Mouse (Mus musculus): Measurements from ENCODE around the gene Xbp1.
"Not testable (repeated sequence)": the region's sequence is repeated elsewhere in the genome, so short reads cannot be mapped to it uniquely, and the experiment has no call there.

Xbp1 gene

GRCm38 (mm10) chr11:5528841-5529240 is 8.4 kb downstream of the Xbp1 start:
- DNase-seq (ENCODE audit: low spot score in 2 of 2): no peak

GRCm38 (mm10) chr11:5530172-5530571 is 9.7 kb downstream of the Xbp1 start:
- DNase-seq (ENCODE audit: low spot score in 2 of 2): no peak

GRCm38 (mm10) chr11:5530717-5531116 is 10.3 kb downstream of the Xbp1 start:
- DNase-seq (ENCODE audit: low spot score in 2 of 2): no peak

- DNase-seq (ENCODE audit: low spot score in 2 of 2): no peak
These were observed 12.6 kb downstream of the Xbp1 start for GRCm38 (mm10) chr11:5533108-5533507.

GRCm38 (mm10) chr11:5537454-5537853 is 17.0 kb downstream of the Xbp1 start:
- DNase-seq (ENCODE audit: low spot score in 2 of 2): not testable (repeated sequence)

- no peak for DNase-seq (ENCODE audit: low spot score in 2 of 2)
These were observed 19.9 kb downstream of the Xbp1 start for GRCm38 (mm10) chr11:5540331-5540730.

- DNase-seq (ENCODE audit: low spot score in 2 of 2): no peak
These were observed 20.9 kb downstream of the Xbp1 start for GRCm38 (mm10) chr11:5541230-5541798.

- peak; percentile 94 to 95 for DNase-seq (ENCODE audit: low spot score in 2 of 2)
These were observed 21.5 kb downstream of the Xbp1 start, which contains the start of gene Ccdc117 for GRCm38 (mm10) chr11:5541799-5542481. TSS of gene Ccdc117 (minus strand) at chr11:5542187.

GRCm38 (mm10) chr11:5542482-5543185 is 22.2 kb downstream of the Xbp1 start:
- no peak for DNase-seq (ENCODE audit: low spot score in 2 of 2)

- DNase-seq (ENCODE audit: low spot score in 2 of 2): no peak
These were observed 22.8 kb downstream of the Xbp1 start for GRCm38 (mm10) chr11:5543281-5543680.

GRCm38 (mm10) chr11:5544709-5545108 is 24.2 kb downstream of the Xbp1 start:
- not testable (repeated sequence) for DNase-seq (ENCODE audit: low spot score in 2 of 2)

GRCm38 (mm10) chr11:5545457-5545856 is 25.0 kb downstream of the Xbp1 start:
- no peak for DNase-seq (ENCODE audit: low spot score in 2 of 2)

- DNase-seq (ENCODE audit: low spot score in 2 of 2): no peak
These were observed 26.2 kb downstream of the Xbp1 start for GRCm38 (mm10) chr11:5546693-5547092.

GRCm38 (mm10) chr11:5551430-5551829 is 31.0 kb downstream of the Xbp1 start:
- DNase-seq (ENCODE audit: low spot score in 2 of 2): no peak

GRCm38 (mm10) chr11:5551931-5552330 is 31.5 kb downstream of the Xbp1 start:
- DNase-seq (ENCODE audit: low spot score in 2 of 2): no peak

GRCm38 (mm10) chr11:5560273-5560672 is 39.8 kb downstream of the Xbp1 start:
- no peak for DNase-seq (ENCODE audit: low spot score in 2 of 2)

GRCm38 (mm10) chr11:5562625-5563268 is 42.3 kb downstream of the Xbp1 start:
- no peak for DNase-seq (ENCODE audit: low spot score in 2 of 2)

- no peak for DNase-seq (ENCODE audit: low spot score in 2 of 2)
These were observed 43.4 kb downstream of the Xbp1 start for GRCm38 (mm10) chr11:5563898-5564297.

- DNase-seq (ENCODE audit: low spot score in 2 of 2): no peak
These were observed 45.1 kb downstream of the Xbp1 start for GRCm38 (mm10) chr11:5565596-5565995.

- DNase-seq (ENCODE audit: low spot score in 2 of 2): no peak
These were observed 46.0 kb downstream of the Xbp1 start for GRCm38 (mm10) chr11:5566506-5566905.

- DNase-seq (ENCODE audit: low spot score in 2 of 2): no peak
These were observed 47.2 kb downstream of the Xbp1 start for GRCm38 (mm10) chr11:5567654-5568053.

- no peak for DNase-seq (ENCODE audit: low spot score in 2 of 2)
These were observed 47.6 kb downstream of the Xbp1 start for GRCm38 (mm10) chr11:5568082-5568481.

Measured in spleen, postnatal 36 days (tissue).